Mouse (Mus musculus): ENCODE measurements around the gene Oas3.

DNA sequence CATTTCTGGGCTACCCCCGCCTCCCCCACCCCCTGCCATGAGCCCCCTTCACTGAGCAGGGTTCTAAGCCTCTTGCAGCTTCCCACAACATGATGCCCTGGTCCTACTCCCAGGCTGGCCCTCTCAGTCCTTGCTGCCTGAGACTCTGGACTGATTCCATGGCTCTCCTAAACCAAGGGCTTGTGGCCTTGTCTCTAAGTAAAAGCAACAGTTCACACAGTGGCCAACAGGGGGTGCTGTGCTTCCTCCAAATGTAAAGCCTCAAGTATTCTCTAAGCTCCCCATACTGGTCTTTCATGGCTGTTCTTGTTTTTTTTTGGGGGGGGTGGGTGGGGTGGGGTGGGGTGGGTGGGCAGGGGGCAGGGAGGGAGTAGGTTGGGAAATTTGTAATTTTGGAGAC is 29.0 kb upstream of the Oas3 start:
- TF ChIP-seq POLR2A (IDR thresholded peaks at IDR 0.05; ENCODE audit: borderline replicate concordance, extremely low read depth, low read depth, low read length) (no peak), CTCF (IDR thresholded peaks at IDR 0.05; ENCODE audit: insufficient read depth, low read length) (peak; percentile 42; the same call in 1 of the 2 replicates)

Measured in lung, adult 2 months (tissue).